Mouse (Mus musculus) heart, embryonic 16.5 days (tissue): ENCODE measurements around the gene Cfap61. TPM values are rescaled to one million over a fixed set of nuclear protein-coding genes. Genes with fewer than 3 reads are reported as not detected.

ENCODE experiments used
- ATAC-seq: fragments of 200-750 bp; cut with Nextera tagmentation; replicated peaks from 2 replicates; pipeline ENCODE4 v1.8.0; 2017; ENCODE audit warnings: moderate number of reproducible peaks; ENCODE audit not compliant: insufficient read depth, low FRiP score; ENCODE audit errors: extremely low read depth
- H3K27ac ChIP-seq: fragments of 300-500 bp; sonication (generic); 2 replicates; pipeline ENCODE4 v1.5.1; 2014; ENCODE audit warnings: mild to moderate bottlenecking, low read length, control low read depth, moderate library complexity
- H3K27me3 ChIP-seq: fragments of 300-500 bp; sonication (generic); 2 replicates; pipeline ENCODE4 v1.6.1; 2014; ENCODE audit warnings: low read length, mixed read lengths; ENCODE audit not compliant: control insufficient read depth, insufficient read depth
- H3K36me3 ChIP-seq: fragments of 300-500 bp; sonication (generic); 2 replicates; pipeline ENCODE4 v1.6.1; 2014; ENCODE audit not compliant: control insufficient read depth, insufficient read depth
- H3K4me1 ChIP-seq: fragments of 300-500 bp; sonication (generic); 2 replicates; pipeline ENCODE4 v1.6.1; 2014; ENCODE audit warnings: low read length, mixed read lengths; ENCODE audit not compliant: control insufficient read depth, insufficient read depth
- H3K4me2 ChIP-seq: fragments of 300-500 bp; sonication (generic); 2 replicates; pipeline ENCODE4 v1.6.1; 2014; ENCODE audit warnings: low read depth, mild to moderate bottlenecking, control low read depth, low read length
- H3K4me3 ChIP-seq: fragments of 300-500 bp; sonication (generic); 2 replicates; pipeline ENCODE4 v1.5.1; 2014; ENCODE audit warnings: mild to moderate bottlenecking, control low read depth, low read length
- H3K9ac ChIP-seq: fragments of 300-500 bp; sonication (generic); 2 replicates; pipeline ENCODE4 v1.6.1; 2014; ENCODE audit warnings: low read length, control low read depth
- H3K9me3 ChIP-seq: fragments of 300-500 bp; sonication (generic); replicated peaks from 2 replicates; pipeline ENCODE4 v1.6.1; 2016; ENCODE audit warnings: low read length; ENCODE audit not compliant: control insufficient read depth
- WGBS: fragments of 180-500 bp; shearing (Covaris S2); extraction: QIAGEN DNeasy Blood & Tissue Kit; methylation state at CpG from one replicate; pipeline ENCODE4 v1.1.7; 2014; 5-methylcytosine and 5-hydroxymethylcytosine counted together
- polyA plus RNA-seq: library from polyadenylated mRNA; unstranded; fragments of >200 nt; fragmentation: Nextera tagmentation; extraction: Ambion mirVana; gene quantifications from 2 replicates; pipeline ENCODE4 v1.2.1, GENCODE M21; 2015

Cfap61 gene
- polyA plus RNA-seq, 1 experiment from 2014 or later: 0.80 TPM

GRCm38 (mm10) chr2:146043640-146044039 is 109.1 kb downstream of the Cfap61 start:
- H3K27me3 ChIP-seq: no peaks in the 10 kb centered on the region
- H3K9ac ChIP-seq: no peak overlapping the region
- H3K9me3 ChIP-seq: no peaks in the 10 kb centered on the region
- no peak for ATAC-seq
- no peak overlapping the region for H3K27ac ChIP-seq
- 85% methylated on average over 5 of the region's 5 CpGs for WGBS
- no peaks in the 10 kb centered on the region for H3K36me3 ChIP-seq
- H3K4me1 ChIP-seq: no peaks in the 10 kb centered on the region
- no peak overlapping the region for H3K4me2 ChIP-seq
- no peak overlapping the region for H3K4me3 ChIP-seq

GRCm38 (mm10) chr2:146044926-146045890 is 110.6 kb downstream of the Cfap61 start:
- H3K4me2 ChIP-seq: peak overlapping the region; percentile 13; the same call in 1 of the 2 replicates
- no peak overlapping the region for H3K27ac ChIP-seq
- no peaks in the 10 kb centered on the region for H3K36me3 ChIP-seq
- peaks cover 3% of the 10 kb centered on the region; the same call in 1 of the 2 replicates for H3K4me1 ChIP-seq
- no peak overlapping the region for H3K4me3 ChIP-seq
- no peaks in the 10 kb centered on the region for H3K27me3 ChIP-seq
- ATAC-seq: no peak
- H3K9ac ChIP-seq: no peak overlapping the region
- no peaks in the 10 kb centered on the region for H3K9me3 ChIP-seq
- WGBS: 41% methylated on average over 24 of the region's 24 CpGs

GRCm38 (mm10) chr2:146047691-146048090 is 113.1 kb downstream of the Cfap61 start:
- 88% methylated on average over 4 of the region's 4 CpGs for WGBS
- Histone ChIP-seq H3K4me1 (peaks cover 3% of the 10 kb centered on the region; the same call in 1 of the 2 replicates), H3K4me2 (no peak overlapping the region), H3K27ac (no peak overlapping the region), H3K27me3 (no peaks in the 10 kb centered on the region), H3K9me3 (no peaks in the 10 kb centered on the region), H3K4me3 (no peak overlapping the region), H3K36me3 (no peaks in the 10 kb centered on the region), H3K9ac (no peak overlapping the region)
- ATAC-seq: no peak

GRCm38 (mm10) chr2:146048221-146048829 is 113.7 kb downstream of the Cfap61 start:
- Histone ChIP-seq H3K27me3 (no peaks in the 10 kb centered on the region), H3K27ac (no peak overlapping the region), H3K4me1 (peaks cover 3% of the 10 kb centered on the region; the same call in 1 of the 2 replicates)

GRCm38 (mm10) chr2:146049339-146049738 is 114.8 kb downstream of the Cfap61 start:
- Histone ChIP-seq H3K9ac (no peak overlapping the region), H3K27me3 (no peaks in the 10 kb centered on the region), H3K4me3 (no peak overlapping the region), H3K27ac (no peak overlapping the region), H3K36me3 (no peaks in the 10 kb centered on the region), H3K9me3 (no peaks in the 10 kb centered on the region), H3K4me2 (no peak overlapping the region), H3K4me1 (peaks cover 3% of the 10 kb centered on the region; the same call in 1 of the 2 replicates)
- ATAC-seq: no peak
- WGBS: 78% methylated on average over 5 of the region's 5 CpGs

More at GRCm38 (mm10) chr2:146048221-146048829, 113.7 kb downstream of the Cfap61 start:
- Histone ChIP-seq H3K9ac (no peak overlapping the region), H3K9me3 (no peaks in the 10 kb centered on the region), H3K36me3 (no peaks in the 10 kb centered on the region), H3K4me3 (no peak overlapping the region), H3K4me2 (no peak overlapping the region)
- WGBS: 49% methylated on average over 17 of the region's 17 CpGs
- ATAC-seq: 0 out of 2 replicates have a peak, but pooled peaks have one; percentile 45

- no peak for ATAC-seq
- H3K4me1 ChIP-seq: peaks cover 3% of the 10 kb centered on the region; the same call in 1 of the 2 replicates
- WGBS: 35% methylated on average over 3 of the region's 3 CpGs
- H3K9ac ChIP-seq: no peak overlapping the region
- H3K4me2 ChIP-seq: no peak overlapping the region
- H3K4me3 ChIP-seq: no peak overlapping the region
- H3K9me3 ChIP-seq: no peaks in the 10 kb centered on the region
- no peak overlapping the region for H3K27ac ChIP-seq
- H3K36me3 ChIP-seq: no peaks in the 10 kb centered on the region
- H3K27me3 ChIP-seq: no peaks in the 10 kb centered on the region
Measured at GRCm38 (mm10) chr2:146050069-146050468, 115.5 kb downstream of the Cfap61 start.

- H3K27me3 ChIP-seq: no peaks in the 10 kb centered on the region
- H3K27ac ChIP-seq: no peak overlapping the region
- no peak overlapping the region for H3K4me3 ChIP-seq
- no peak for ATAC-seq
- no peak overlapping the region for H3K4me2 ChIP-seq
- no peaks in the 10 kb centered on the region for H3K36me3 ChIP-seq
- no peaks in the 10 kb centered on the region for H3K9me3 ChIP-seq
- H3K9ac ChIP-seq: no peak overlapping the region
- peaks cover 3% of the 10 kb centered on the region; the same call in 1 of the 2 replicates for H3K4me1 ChIP-seq
- WGBS: 88% methylated on average over 4 of the region's 4 CpGs
Measured at GRCm38 (mm10) chr2:146051334-146051733, 116.8 kb downstream of the Cfap61 start.

- Histone ChIP-seq H3K9me3 (no peaks in the 10 kb centered on the region), H3K9ac (no peak overlapping the region), H3K36me3 (no peaks in the 10 kb centered on the region), H3K4me1 (no peaks in the 10 kb centered on the region), H3K4me3 (no peak overlapping the region), H3K4me2 (no peak overlapping the region), H3K27me3 (no peaks in the 10 kb centered on the region), H3K27ac (no peak overlapping the region)
- no peak for ATAC-seq
- WGBS: 76% methylated on average over 4 of the region's 4 CpGs
Measured at GRCm38 (mm10) chr2:146057123-146057522, 122.5 kb downstream of the Cfap61 start.

- 78% methylated on average over 3 of the region's 3 CpGs for WGBS
- ATAC-seq: no peak
Measured at GRCm38 (mm10) chr2:146058791-146059190, 124.2 kb downstream of the Cfap61 start.

More at GRCm38 (mm10) chr2:146058791-146059190, 124.2 kb downstream of the Cfap61 start:
- Histone ChIP-seq H3K27me3 (no peaks in the 10 kb centered on the region), H3K4me3 (no peak overlapping the region), H3K9me3 (no peaks in the 10 kb centered on the region), H3K9ac (no peak overlapping the region), H3K4me1 (peaks cover 6% of the 10 kb centered on the region), H3K36me3 (no peaks in the 10 kb centered on the region), H3K27ac (no peak overlapping the region), H3K4me2 (no peak overlapping the region)
